In the genomic region with DNA sequence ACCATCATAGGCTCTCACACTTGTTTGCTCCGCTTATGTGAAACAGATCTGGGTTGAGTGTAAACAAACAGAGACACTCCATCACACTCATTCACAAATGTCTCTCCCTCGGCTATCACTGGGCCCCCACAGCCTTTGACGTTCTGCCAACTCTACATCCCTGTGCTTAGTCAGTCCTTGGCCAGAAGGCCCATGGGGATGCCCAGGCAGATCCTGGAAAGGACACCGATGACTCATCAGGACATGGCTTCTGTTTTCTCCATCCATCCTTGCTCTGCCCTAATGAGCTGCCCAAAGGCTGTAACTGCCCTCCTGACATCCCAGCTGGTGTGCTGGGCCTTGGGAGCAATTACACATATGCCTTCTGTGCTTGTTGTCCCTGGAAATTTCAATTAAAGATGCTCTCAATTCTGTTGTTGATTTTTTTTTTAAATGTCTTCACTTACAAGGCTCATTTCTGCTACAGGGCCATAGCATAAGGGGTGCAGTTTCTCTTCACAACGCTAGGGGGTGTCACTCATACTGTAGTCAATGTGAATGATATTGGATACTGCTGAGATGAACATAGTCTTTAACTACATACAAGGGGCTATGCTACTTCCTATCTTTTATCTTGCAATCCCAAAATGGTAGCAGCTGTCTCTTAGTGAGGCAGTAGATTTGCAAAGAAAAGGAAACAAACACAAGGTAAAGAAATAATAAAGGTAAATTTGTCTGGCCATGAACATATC, we compare ENCODE assay signal across 11 mouse cellular contexts. TPM values are rescaled to one million over a fixed set of nuclear protein-coding genes. Genes with fewer than 3 reads are reported as not detected.
A peak's percentile ranks its signal among the peaks of the same experiment; 100 is the strongest.
DNase-seq lines count a peak whose midpoint lies in the region; ATAC-seq lines count a peak whose summit lies in the region.
"Had no signal": no experiment of that assay in that cellular context is flagged by ENCODE, and none has a peak within 500 bp of the region (broad histone marks: within the 10 kb centered on the region; RNA-seq: fewer than 3 reads in every experiment).

No protein-coding gene starts in this region.

- no peak overlapping the region for H3K27ac ChIP-seq in forebrain, embryonic 15.5 days (replicated peaks)
- no peak overlapping the region for H3K27ac ChIP-seq in forebrain, embryonic 10.5 days
- H3K27ac ChIP-seq in midbrain, embryonic 11.5 days (ENCODE audit: low read depth, low read length) = no peak overlapping the region
- no peak overlapping the region for H3K27ac ChIP-seq in midbrain, embryonic 10.5 days (replicated peaks)
- H3K27ac ChIP-seq: limb, embryonic 13.5 days; neural tube, embryonic 12.5 days had no signal

- no peaks in the 10 kb centered on the region for H3K9me3 ChIP-seq in forebrain, embryonic 15.5 days
- H3K9me3 ChIP-seq in forebrain, embryonic 10.5 days = no peaks in the 10 kb centered on the region
- H3K9me3 ChIP-seq in midbrain, embryonic 11.5 days (ENCODE audit: control insufficient read depth, low read length) = no peaks in the 10 kb centered on the region
- H3K9me3 ChIP-seq in midbrain, embryonic 10.5 days (replicated peaks) = no peaks in the 10 kb centered on the region
- H3K9me3 ChIP-seq: limb, embryonic 13.5 days; neural tube, embryonic 12.5 days had no signal

- no peaks in the 10 kb centered on the region for H3K27me3 ChIP-seq in forebrain, embryonic 15.5 days
- no peaks in the 10 kb centered on the region for H3K27me3 ChIP-seq in forebrain, embryonic 10.5 days (ENCODE audit: poor library complexity, severe bottlenecking)
- no peaks in the 10 kb centered on the region for H3K27me3 ChIP-seq in midbrain, embryonic 11.5 days (ENCODE audit: control insufficient read depth, insufficient read depth, low read length)
- no peaks in the 10 kb centered on the region for H3K27me3 ChIP-seq in midbrain, embryonic 10.5 days (ENCODE audit: low read depth, poor library complexity, severe bottlenecking)
- H3K27me3 ChIP-seq: limb, embryonic 13.5 days; neural tube, embryonic 12.5 days had no signal

- no peaks in the 10 kb centered on the region for H3K36me3 ChIP-seq in forebrain, embryonic 15.5 days
- H3K36me3 ChIP-seq in forebrain, embryonic 10.5 days (replicated peaks) = no peaks in the 10 kb centered on the region
- H3K36me3 ChIP-seq in midbrain, embryonic 11.5 days (ENCODE audit: control insufficient read depth, insufficient read depth, low read length) = no peaks in the 10 kb centered on the region
- H3K36me3 ChIP-seq in midbrain, embryonic 10.5 days = no peaks in the 10 kb centered on the region
- H3K36me3 ChIP-seq: limb, embryonic 13.5 days; neural tube, embryonic 12.5 days had no signal

- ATAC-seq in forebrain, embryonic 15.5 days (replicated peaks) = 0 out of 2 replicates have a peak, but pooled peaks have one; percentile 11
- no peak for ATAC-seq in midbrain, embryonic 11.5 days (ENCODE audit: low FRiP score)

- 58% methylated on average over 5 of the region's 5 CpGs for WGBS in forebrain, embryonic 15.5 days
- 82% methylated on average over 5 of the region's 5 CpGs for WGBS in forebrain, embryonic 10.5 days
- whole genome bisulfite sequencing in midbrain, embryonic 11.5 days = 79% methylated on average over 5 of the region's 5 CpGs
- 79% methylated on average over 5 of the region's 5 CpGs for WGBS in midbrain, embryonic 10.5 days

- H3K9ac ChIP-seq in forebrain, embryonic 15.5 days (replicated peaks) = no peak overlapping the region
- no peak overlapping the region for H3K9ac ChIP-seq in midbrain, embryonic 11.5 days (ENCODE audit: low read length)
- H3K9ac ChIP-seq: limb, embryonic 13.5 days; neural tube, embryonic 12.5 days had no signal

- H3K4me3 ChIP-seq in forebrain, embryonic 15.5 days = no peak overlapping the region
- no peak overlapping the region for H3K4me3 ChIP-seq in forebrain, embryonic 10.5 days
- no peak overlapping the region for H3K4me3 ChIP-seq in midbrain, embryonic 11.5 days (ENCODE audit: low read depth, low read length)
- H3K4me3 ChIP-seq in midbrain, embryonic 10.5 days = no peak overlapping the region
- H3K4me3 ChIP-seq: limb, embryonic 13.5 days; neural tube, embryonic 12.5 days had no signal

- H3K4me1 ChIP-seq in forebrain, embryonic 15.5 days = no peaks in the 10 kb centered on the region
- no peaks in the 10 kb centered on the region for H3K4me1 ChIP-seq in forebrain, embryonic 10.5 days
- no peaks in the 10 kb centered on the region for H3K4me1 ChIP-seq in midbrain, embryonic 11.5 days (ENCODE audit: control insufficient read depth, insufficient read depth, low read length)
- no peaks in the 10 kb centered on the region for H3K4me1 ChIP-seq in midbrain, embryonic 10.5 days
- H3K4me1 ChIP-seq: limb, embryonic 13.5 days; neural tube, embryonic 12.5 days had no signal

- H3K4me2 ChIP-seq in forebrain, embryonic 15.5 days (replicated peaks) = no peak overlapping the region
- H3K4me2 ChIP-seq in midbrain, embryonic 11.5 days = no peak overlapping the region
- H3K4me2 ChIP-seq: limb, embryonic 13.5 days; neural tube, embryonic 12.5 days had no signal

- no peak for DNase-seq in forebrain, embryonic 10.5 days (ENCODE audit: extremely low spot score, low spot score)
- DNase-seq in midbrain, embryonic 11.5 days (ENCODE audit: low spot score, missing footprints) = peak; percentile 77
- DNase-seq in midbrain, embryonic 10.5 days (ENCODE audit: low spot score) = no peak
- DNase-seq in cerebellum, adult 11 months = peak; percentile 89
- DNase-seq in retina, postnatal 7 days (ENCODE audit: low read depth, low spot score) = peak; percentile 8
- no peak for DNase-seq in ovary, postnatal 36 days (ENCODE audit: low spot score)
- no peak for DNase-seq in ovary, postnatal 10 days (ENCODE audit: low spot score)
- DNase-seq: kidney, adult 9 months had no signal

RNA-seq across cellular contexts. Expression of gene Brinp2, which starts 45.5 kb away (rescaled TPM):
- polyA plus RNA-seq in forebrain, embryonic 15.5 days (2015; fragmentation: Nextera tagmentation; extraction: Ambion mirVana) = 42.0 and 43.9 TPM in 2 replicates
- polyA plus RNA-seq in forebrain, embryonic 10.5 days (2016; fragmentation: Nextera tagmentation; extraction: Ambion mirVana) = 1.0 and 2.4 TPM in 2 replicates
- 3.8 and 4.3 TPM in 2 replicates for polyA plus RNA-seq in midbrain, embryonic 11.5 days (2014; fragmentation: Nextera tagmentation; extraction: Ambion mirVana)
- polyA plus RNA-seq in midbrain, embryonic 10.5 days (2016; fragmentation: Nextera tagmentation; extraction: Ambion mirVana) = 1.3 and 3.8 TPM in 2 replicates

RNA-seq across cellular contexts. Expression of gene Astn1, which starts 51.5 kb away (rescaled TPM):
- polyA plus RNA-seq in forebrain, embryonic 15.5 days (2015; fragmentation: Nextera tagmentation; extraction: Ambion mirVana) = 34.5 and 35.2 TPM in 2 replicates
- polyA plus RNA-seq in forebrain, embryonic 10.5 days (2016; fragmentation: Nextera tagmentation; extraction: Ambion mirVana) = 7.7 and 8.2 TPM in 2 replicates
- polyA plus RNA-seq in midbrain, embryonic 11.5 days (2014; fragmentation: Nextera tagmentation; extraction: Ambion mirVana) = 20.1 and 20.7 TPM in 2 replicates
- polyA plus RNA-seq in midbrain, embryonic 10.5 days (2016; fragmentation: Nextera tagmentation; extraction: Ambion mirVana) = 9.4 and 15.0 TPM in 2 replicates

Comparison
In these comparisons a context has a peak if more than half of its experiments do, and no peak if none do; other contexts are left out.
1. DNase-seq: peak in midbrain, embryonic 11.5 days (single experiment), cerebellum, adult 11 months (single experiment) and retina, postnatal 7 days (single experiment); none in forebrain, embryonic 10.5 days (single experiment), midbrain, embryonic 10.5 days (single experiment), ovary, postnatal 36 days (single experiment) and ovary, postnatal 10 days (single experiment).